Mouse (Mus musculus) layer of hippocampus, adult 9-11 months (tissue): ENCODE measurements around the gene Fut9.

Source experiments
- DNase-seq: peaks from one replicate; pipeline ENCODE4 v3.0.0; 2022

Gene Fut9

DNA sequence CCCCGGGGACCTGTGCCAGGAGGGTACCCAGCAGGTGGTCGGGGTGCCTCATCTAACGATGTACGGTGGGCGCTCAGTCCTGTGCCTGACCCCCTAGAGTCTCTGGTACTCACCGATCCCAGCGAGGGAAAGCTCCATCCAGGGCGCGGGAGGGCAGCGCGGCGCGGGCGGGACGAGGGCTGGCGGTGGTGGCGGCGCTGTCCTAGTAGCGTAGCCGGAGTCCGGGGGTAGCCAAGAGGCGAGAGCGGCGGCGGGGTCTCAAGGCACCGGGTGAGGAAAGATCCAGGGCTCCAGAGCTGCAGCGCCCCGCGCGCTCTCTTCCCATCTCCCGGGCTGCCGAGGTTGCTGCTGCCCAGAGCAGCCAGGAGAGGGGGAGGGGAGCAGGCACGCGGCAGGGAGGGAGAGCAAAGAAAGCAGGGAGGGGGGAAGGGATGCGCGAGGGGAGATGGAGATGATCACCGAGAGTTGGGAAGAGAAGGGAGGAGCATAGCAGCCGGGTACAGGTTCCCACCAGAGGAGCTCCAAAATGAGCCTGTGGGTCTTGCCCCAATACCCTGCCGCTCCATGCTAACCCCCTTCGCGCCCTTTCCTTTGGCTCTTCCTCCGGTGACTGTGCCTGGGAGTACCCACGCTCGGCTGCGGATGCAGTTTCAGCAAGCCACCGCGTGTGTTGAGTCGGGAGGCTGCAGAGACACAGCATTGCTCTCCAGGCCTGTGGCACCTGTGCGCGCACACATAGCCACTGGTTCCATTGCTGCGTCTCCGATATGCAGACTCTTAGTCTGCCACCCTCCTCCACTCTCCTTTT, at the start of gene Fut9:
Gene Fut9 (minus strand): TSS at position 769 of the 808 bp plus-strand sequence.
- peak; percentile 85 for DNase-seq

GRCm38 (mm10) chr4:25815783-25816182, 15.7 kb upstream of the Fut9 start:
- DNase-seq = no peak

DNA sequence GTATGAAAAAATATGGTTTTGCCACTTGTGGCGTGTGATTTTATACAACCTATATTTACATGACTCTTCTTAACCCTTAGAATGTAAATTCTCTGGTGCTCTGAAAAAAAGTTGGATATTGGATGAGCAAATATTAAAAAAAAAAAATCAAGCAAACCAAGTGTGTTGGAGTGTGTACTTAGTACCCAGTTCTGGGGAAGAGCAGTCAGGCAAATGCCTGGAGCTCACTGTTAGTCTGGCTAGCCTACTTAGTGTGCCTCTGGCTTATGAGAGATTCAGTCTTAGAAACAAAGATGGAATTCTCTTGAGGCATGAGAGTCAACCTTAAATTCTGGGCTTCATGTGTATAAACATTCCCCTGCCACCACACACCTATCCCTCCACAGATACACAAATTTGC, 13.3 kb upstream of the Fut9 start:
- DNase-seq = no peak

DNA sequence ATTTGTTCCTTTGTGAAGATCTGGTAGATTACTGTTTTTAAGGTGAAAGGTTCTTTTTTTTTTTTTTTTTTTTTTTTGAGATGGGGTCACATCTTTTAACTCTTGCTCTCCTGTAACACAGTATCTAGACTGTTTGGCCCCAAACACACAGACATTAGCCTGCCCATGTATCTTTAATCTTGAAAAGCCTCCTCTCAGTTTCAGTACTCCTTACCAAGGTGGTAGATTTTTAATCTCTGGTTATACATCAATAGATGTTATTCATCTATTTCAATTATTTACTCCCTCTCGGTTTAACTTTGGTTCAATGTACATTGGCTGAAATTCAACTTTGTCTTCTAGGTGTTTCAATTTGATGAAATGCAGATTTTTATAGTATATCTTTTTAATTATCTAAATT, 10.0 kb upstream of the Fut9 start:
- no peak for DNase-seq

DNA sequence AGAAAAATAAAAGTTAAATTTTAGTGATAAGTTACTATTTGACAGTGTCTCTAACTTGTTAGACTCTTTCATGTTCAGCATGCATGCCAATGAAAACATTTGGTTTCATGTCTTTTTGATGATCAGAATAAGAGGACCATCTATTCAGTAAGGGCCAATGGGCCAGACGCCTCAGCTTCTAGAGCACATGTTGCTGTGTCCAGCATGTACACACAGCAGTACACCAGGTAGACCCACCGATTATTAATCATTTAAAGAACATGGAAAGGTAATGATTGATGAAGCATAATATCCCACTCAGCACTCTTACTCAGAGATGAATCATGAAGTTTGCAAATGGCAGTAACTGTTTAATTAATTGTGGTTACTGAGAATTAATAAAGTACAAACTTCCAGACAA, 1.7 kb upstream of the Fut9 start:
- DNase-seq = no peak

DNA sequence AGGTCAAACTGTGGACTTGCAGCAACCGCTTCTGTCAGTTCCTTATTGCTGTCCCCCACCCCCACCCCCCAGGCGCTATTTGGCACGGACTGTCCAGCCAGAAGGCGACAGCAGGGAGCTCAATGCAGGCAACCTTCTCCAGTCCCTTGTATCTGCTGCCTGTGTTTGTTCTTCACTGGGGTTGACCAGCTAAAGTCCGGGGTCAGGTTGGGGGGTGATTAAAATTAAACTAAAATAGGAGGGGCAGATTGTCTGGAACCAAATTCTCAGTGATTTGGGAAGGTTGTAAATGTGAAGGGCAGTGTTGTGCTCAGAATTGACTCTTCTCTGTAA, 206 bp upstream of the Fut9 start:
- no peak for DNase-seq

- peak; percentile 6 for DNase-seq
These were observed 981 bp downstream of the Fut9 start for GRCm38 (mm10) chr4:25799051-25799475.

DNA sequence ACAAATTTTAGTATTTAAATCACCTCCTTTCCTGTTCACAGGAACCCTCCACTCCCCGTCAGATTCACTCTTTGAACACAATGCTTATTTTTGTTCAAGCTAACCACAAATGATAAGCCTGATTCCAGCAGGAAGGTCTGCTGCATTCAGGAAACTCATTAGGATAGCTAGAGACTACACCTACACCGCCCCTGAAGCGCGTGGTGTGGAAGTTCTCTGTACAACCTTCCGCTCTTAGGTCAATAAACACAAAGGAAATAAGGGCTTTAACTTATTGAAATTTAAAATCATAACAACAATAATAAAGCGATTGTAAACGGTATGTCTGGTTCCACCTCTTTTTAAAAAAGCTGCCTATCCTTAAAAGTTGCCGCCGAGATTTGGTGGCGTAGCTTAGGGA, 1.6 kb downstream of the Fut9 start:
- DNase-seq = no peak

- DNase-seq = no peak
These were observed 3.9 kb downstream of the Fut9 start for GRCm38 (mm10) chr4:25796149-25796548.

DNA sequence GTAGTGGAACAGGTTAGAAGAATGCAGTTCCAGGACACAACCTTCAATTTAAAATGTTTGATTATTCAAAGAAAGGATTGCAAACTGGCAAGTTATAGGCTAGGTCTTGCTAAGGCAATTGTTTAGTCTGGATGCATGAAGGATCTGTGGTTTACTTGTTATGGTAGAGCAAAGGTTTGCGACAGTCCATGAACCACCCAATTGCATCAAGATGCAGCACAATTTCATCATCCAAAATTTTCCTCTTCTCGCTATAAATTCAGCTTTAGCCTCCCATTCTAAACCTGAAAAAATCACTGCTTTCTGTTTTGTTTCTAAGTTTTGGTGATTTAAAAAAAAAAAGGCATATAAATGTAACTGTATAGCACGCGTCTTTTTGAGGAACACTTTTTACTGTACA, 14.8 kb downstream of the Fut9 start:
- DNase-seq = no peak

- peak; percentile 28 for DNase-seq
These were observed 31.4 kb downstream of the Fut9 start for GRCm38 (mm10) chr4:25768657-25769056.

DNA sequence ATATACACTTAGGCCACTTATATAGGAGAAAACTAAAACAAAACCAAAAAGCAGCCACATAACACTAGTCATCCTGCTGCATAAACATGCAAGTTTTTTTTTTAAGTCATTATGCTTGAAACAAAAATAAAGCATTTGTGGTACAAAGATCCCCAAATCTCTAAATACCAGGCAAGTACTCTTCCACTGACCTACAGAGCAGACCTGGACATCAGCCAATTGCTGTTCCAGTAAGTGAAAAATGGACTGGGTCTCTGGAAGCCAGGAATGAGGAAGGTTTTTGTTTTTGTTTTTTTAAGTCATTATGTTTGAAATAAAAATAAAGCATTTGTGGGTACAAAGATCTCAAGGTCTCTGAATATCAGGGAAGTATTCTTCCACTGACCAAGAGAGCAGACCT, 37.0 kb downstream of the Fut9 start:
- DNase-seq = no peak

GRCm38 (mm10) chr4:25757909-25758548, 42.0 kb downstream of the Fut9 start:
- no peak for DNase-seq

- DNase-seq = no peak
These were observed 58.5 kb downstream of the Fut9 start for GRCm38 (mm10) chr4:25741553-25741952.

GRCm38 (mm10) chr4:25738782-25739181, 61.3 kb downstream of the Fut9 start:
- peak; percentile 24 for DNase-seq

DNA sequence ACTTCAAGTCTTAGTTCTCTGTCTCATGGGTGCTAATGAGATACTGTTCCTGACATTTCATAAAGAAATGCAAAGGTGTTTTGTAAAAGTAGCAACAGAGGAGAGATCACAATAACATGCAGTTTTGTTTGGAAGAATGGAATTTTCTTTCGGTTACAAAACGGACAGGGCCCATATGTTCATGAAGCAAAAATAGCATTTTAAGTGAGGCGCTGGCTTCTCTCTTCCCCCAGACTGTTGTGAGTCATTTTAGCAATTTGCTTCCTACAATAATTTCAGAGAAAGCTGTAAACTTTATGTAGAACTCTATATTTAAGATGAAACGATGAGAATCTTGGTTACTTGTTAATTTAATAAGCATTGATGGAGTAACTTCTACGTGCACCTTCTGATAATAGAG, 78.5 kb downstream of the Fut9 start:
- peak; percentile 58 for DNase-seq

GRCm38 (mm10) chr4:25713907-25714306, 86.1 kb downstream of the Fut9 start:
- no peak for DNase-seq

GRCm38 (mm10) chr4:25684976-25685375, 115.1 kb downstream of the Fut9 start:
- no peak for DNase-seq

- peak; percentile 36 for DNase-seq
These were observed 135.8 kb downstream of the Fut9 start for GRCm38 (mm10) chr4:25664196-25664595.

DNA sequence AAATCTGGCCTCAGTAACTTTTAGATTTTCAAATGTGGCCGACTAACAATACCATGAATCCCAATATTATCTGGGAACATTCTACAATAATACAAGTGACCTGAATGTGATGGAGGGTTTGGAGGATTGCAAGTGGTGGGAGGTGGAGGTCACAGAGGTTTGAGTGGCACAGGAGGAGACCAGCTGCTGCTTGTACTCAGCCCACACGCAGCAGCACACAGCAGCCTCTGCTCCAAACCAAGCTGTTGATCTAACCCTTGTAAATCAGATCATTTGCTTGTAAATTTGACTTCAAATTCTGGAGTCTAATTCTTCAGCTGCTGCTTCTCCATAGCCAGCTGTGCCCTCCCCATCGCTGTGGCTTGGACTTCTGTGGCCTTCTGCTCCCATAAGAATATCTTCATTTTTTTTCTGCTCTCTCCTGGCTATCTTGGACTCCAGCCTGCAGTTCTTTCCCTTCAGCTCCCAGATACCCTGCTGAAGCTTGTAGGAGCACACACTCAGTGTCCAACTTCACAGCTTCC, 138.8 kb downstream of the Fut9 start:
- no peak for DNase-seq

GRCm38 (mm10) chr4:25658792-25659191, 141.3 kb downstream of the Fut9 start:
- no peak for DNase-seq

DNA sequence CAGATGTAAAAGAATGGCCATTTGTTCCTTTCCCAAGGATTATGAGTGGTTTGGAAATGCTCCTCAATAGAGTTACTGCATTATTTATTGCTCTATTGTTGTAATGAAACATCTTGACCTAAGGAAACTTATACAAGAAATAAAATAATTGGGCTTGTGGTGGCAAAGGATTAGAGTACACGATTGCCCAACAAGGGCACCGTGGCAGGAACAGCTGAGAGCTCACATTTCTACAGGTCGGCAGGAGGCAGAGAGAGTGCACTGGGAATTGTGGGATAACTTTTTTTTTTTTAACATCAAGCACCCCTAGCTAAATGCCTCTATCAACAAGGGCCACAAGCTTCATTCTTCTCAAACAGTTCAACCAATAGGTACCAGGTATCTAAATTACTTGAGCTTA, 148.1 kb downstream of the Fut9 start:
- no peak for DNase-seq

DNA sequence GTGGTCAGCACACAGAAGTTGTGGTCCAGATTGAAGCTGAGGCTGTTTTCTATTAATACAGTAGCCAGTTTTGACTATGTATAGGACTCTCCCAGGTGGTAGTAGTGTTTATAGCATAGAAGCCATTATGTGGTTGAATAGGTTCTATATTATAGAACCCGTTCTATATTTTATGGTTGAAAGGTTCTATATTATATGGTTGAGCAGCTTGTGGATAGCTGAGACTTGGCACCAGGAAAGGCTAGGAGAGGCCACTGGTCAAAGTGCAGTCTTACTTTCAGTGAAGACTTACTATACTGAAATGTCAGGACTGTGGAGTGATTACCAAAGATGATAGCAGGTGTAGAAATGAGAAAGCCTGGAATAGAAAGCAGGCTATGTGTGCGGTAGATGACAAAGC, 151.9 kb downstream of the Fut9 start:
- no peak for DNase-seq

- no peak for DNase-seq
These were observed 152.5 kb downstream of the Fut9 start for GRCm38 (mm10) chr4:25647593-25647992.

DNA sequence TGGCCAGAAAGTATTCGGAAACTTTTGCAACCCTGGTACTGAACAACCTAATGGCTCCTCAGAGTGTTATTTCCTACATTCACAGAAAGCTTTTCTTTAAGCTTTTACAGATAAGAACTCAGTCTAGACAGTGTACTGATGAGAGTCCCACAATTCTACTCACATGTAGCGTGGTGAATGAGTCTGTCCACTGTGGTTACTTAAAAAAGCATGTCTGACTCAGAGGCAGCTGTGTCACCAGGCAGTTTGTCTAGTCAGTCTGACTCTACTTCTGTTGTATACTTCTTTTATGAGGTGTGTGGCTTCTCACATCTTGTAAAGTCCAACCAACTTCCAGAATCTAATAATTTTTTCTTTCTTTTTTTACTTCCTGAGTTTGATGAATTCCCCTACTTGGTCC, 154.5 kb downstream of the Fut9 start:
- no peak for DNase-seq
